Mouse (Mus musculus): ENCODE data around the gene Tm6sf1. TPM values are rescaled to one million over a fixed set of nuclear protein-coding genes. Genes with fewer than 3 reads are reported as not detected.

Gene Tm6sf1
- polyA plus RNA-seq, 1 experiment from 2014 or later = 14.3 TPM

- no peak overlapping the region for H3K27ac ChIP-seq (ENCODE audit: low read length)
- ATAC-seq (ENCODE audit: low FRiP score, low TSS enrichment) = no peak
- no peak overlapping the region for H3K9ac ChIP-seq (replicated peaks; ENCODE audit: low read length)
- 42% methylated on average over 6 of the region's 6 CpGs for WGBS
- no peaks in the 10 kb centered on the region for H3K36me3 ChIP-seq (ENCODE audit: insufficient read depth, low read length)
- no peaks in the 10 kb centered on the region for H3K4me1 ChIP-seq (ENCODE audit: insufficient read depth, low read length)
- no peaks in the 10 kb centered on the region for H3K9me3 ChIP-seq (ENCODE audit: low read length)
- H3K4me3 ChIP-seq (ENCODE audit: low read length) = no peak overlapping the region
- H3K27me3 ChIP-seq (ENCODE audit: insufficient read depth, low read length) = no peaks in the 10 kb centered on the region
- H3K4me2 ChIP-seq (replicated peaks; ENCODE audit: low read depth, low read length) = no peak overlapping the region
These were observed 19.1 kb upstream of the Tm6sf1 start for GRCm38 (mm10) chr7:81839746-81840145.

GRCm38 (mm10) chr7:81840661-81841181 lies 18.1 kb upstream of the Tm6sf1 start:
- Histone ChIP-seq H3K27ac (ENCODE audit: low read length) (no peak overlapping the region), H3K9ac (replicated peaks; ENCODE audit: low read length) (no peak overlapping the region), H3K36me3 (ENCODE audit: insufficient read depth, low read length) (no peaks in the 10 kb centered on the region), H3K4me1 (ENCODE audit: insufficient read depth, low read length) (no peaks in the 10 kb centered on the region), H3K4me2 (replicated peaks; ENCODE audit: low read depth, low read length) (no peak overlapping the region), H3K9me3 (ENCODE audit: low read length) (no peaks in the 10 kb centered on the region), H3K4me3 (ENCODE audit: low read length) (no peak overlapping the region), H3K27me3 (ENCODE audit: insufficient read depth, low read length) (no peaks in the 10 kb centered on the region)
- WGBS = 62% methylated on average over 7 of the region's 7 CpGs
- ATAC-seq (ENCODE audit: low FRiP score, low TSS enrichment) = no peak

GRCm38 (mm10) chr7:81841439-81841838 lies 17.4 kb upstream of the Tm6sf1 start:
- Histone ChIP-seq H3K9me3 (ENCODE audit: low read length) (no peaks in the 10 kb centered on the region), H3K4me3 (ENCODE audit: low read length) (no peak overlapping the region), H3K9ac (replicated peaks; ENCODE audit: low read length) (no peak overlapping the region), H3K36me3 (ENCODE audit: insufficient read depth, low read length) (no peaks in the 10 kb centered on the region), H3K27ac (ENCODE audit: low read length) (no peak overlapping the region), H3K27me3 (ENCODE audit: insufficient read depth, low read length) (no peaks in the 10 kb centered on the region), H3K4me2 (replicated peaks; ENCODE audit: low read depth, low read length) (no peak overlapping the region), H3K4me1 (ENCODE audit: insufficient read depth, low read length) (no peaks in the 10 kb centered on the region)
- WGBS = 85% methylated on average over 6 of the region's 6 CpGs
- ATAC-seq (ENCODE audit: low FRiP score, low TSS enrichment) = no peak

- H3K9me3 ChIP-seq (ENCODE audit: low read length) = no peaks in the 10 kb centered on the region
- H3K27me3 ChIP-seq (ENCODE audit: insufficient read depth, low read length) = no peaks in the 10 kb centered on the region
- ATAC-seq (ENCODE audit: low FRiP score, low TSS enrichment) = no peak
- H3K27ac ChIP-seq (ENCODE audit: low read length) = no peak overlapping the region
- no peak overlapping the region for H3K9ac ChIP-seq (replicated peaks; ENCODE audit: low read length)
- no peaks in the 10 kb centered on the region for H3K4me1 ChIP-seq (ENCODE audit: insufficient read depth, low read length)
- no peak overlapping the region for H3K4me2 ChIP-seq (replicated peaks; ENCODE audit: low read depth, low read length)
- no peak overlapping the region for H3K4me3 ChIP-seq (ENCODE audit: low read length)
- H3K36me3 ChIP-seq (ENCODE audit: insufficient read depth, low read length) = no peaks in the 10 kb centered on the region
- 83% methylated on average over 7 of the region's 7 CpGs for WGBS
These were observed 16.7 kb upstream of the Tm6sf1 start for GRCm38 (mm10) chr7:81842141-81842540.

- H3K9ac ChIP-seq (replicated peaks; ENCODE audit: low read length) = no peak overlapping the region
- no peaks in the 10 kb centered on the region for H3K4me1 ChIP-seq (ENCODE audit: insufficient read depth, low read length)
- 62% methylated on average over 1 of the region's 1 CpGs for whole genome bisulfite sequencing
- H3K27me3 ChIP-seq (ENCODE audit: insufficient read depth, low read length) = no peaks in the 10 kb centered on the region
- H3K27ac ChIP-seq (ENCODE audit: low read length) = no peak overlapping the region
- no peaks in the 10 kb centered on the region for H3K9me3 ChIP-seq (ENCODE audit: low read length)
- H3K4me2 ChIP-seq (replicated peaks; ENCODE audit: low read depth, low read length) = no peak overlapping the region
- no peaks in the 10 kb centered on the region for H3K36me3 ChIP-seq (ENCODE audit: insufficient read depth, low read length)
- no peak overlapping the region for H3K4me3 ChIP-seq (ENCODE audit: low read length)
- no peak for ATAC-seq (ENCODE audit: low FRiP score, low TSS enrichment)
These were observed 15.8 kb upstream of the Tm6sf1 start for GRCm38 (mm10) chr7:81842998-81843397.

GRCm38 (mm10) chr7:81843903-81844302 lies 14.9 kb upstream of the Tm6sf1 start:
- no peak for ATAC-seq (ENCODE audit: low FRiP score, low TSS enrichment)
- Histone ChIP-seq H3K36me3 (ENCODE audit: insufficient read depth, low read length) (no peaks in the 10 kb centered on the region), H3K27ac (ENCODE audit: low read length) (no peak overlapping the region), H3K9ac (replicated peaks; ENCODE audit: low read length) (no peak overlapping the region), H3K9me3 (ENCODE audit: low read length) (no peaks in the 10 kb centered on the region), H3K4me3 (ENCODE audit: low read length) (no peak overlapping the region), H3K27me3 (ENCODE audit: insufficient read depth, low read length) (no peaks in the 10 kb centered on the region), H3K4me1 (ENCODE audit: insufficient read depth, low read length) (no peaks in the 10 kb centered on the region), H3K4me2 (replicated peaks; ENCODE audit: low read depth, low read length) (no peak overlapping the region)
- 84% methylated on average over 8 of the region's 8 CpGs for WGBS

GRCm38 (mm10) chr7:81844801-81845200 lies 14.0 kb upstream of the Tm6sf1 start:
- Histone ChIP-seq H3K4me2 (replicated peaks; ENCODE audit: low read depth, low read length) (no peak overlapping the region), H3K9ac (replicated peaks; ENCODE audit: low read length) (no peak overlapping the region)
- 43% methylated on average over 11 of the region's 11 CpGs for WGBS

GRCm38 (mm10) chr7:81845313-81845712 lies 13.5 kb upstream of the Tm6sf1 start:
- no peak for ATAC-seq (ENCODE audit: low FRiP score, low TSS enrichment)
- WGBS = 73% methylated on average over 3 of the region's 3 CpGs
- H3K9ac ChIP-seq (replicated peaks; ENCODE audit: low read length) = no peak overlapping the region

More at GRCm38 (mm10) chr7:81844801-81845200, 14.0 kb upstream of the Tm6sf1 start:
- Histone ChIP-seq H3K4me3 (ENCODE audit: low read length) (no peak overlapping the region), H3K9me3 (ENCODE audit: low read length) (no peaks in the 10 kb centered on the region), H3K36me3 (ENCODE audit: insufficient read depth, low read length) (no peaks in the 10 kb centered on the region), H3K27ac (ENCODE audit: low read length) (no peak overlapping the region), H3K27me3 (ENCODE audit: insufficient read depth, low read length) (no peaks in the 10 kb centered on the region), H3K4me1 (ENCODE audit: insufficient read depth, low read length) (no peaks in the 10 kb centered on the region)
- ATAC-seq (ENCODE audit: low FRiP score, low TSS enrichment) = no peak

GRCm38 (mm10) chr7:81846008-81846407 lies 12.8 kb upstream of the Tm6sf1 start:
- no peak overlapping the region for H3K4me2 ChIP-seq (replicated peaks; ENCODE audit: low read depth, low read length)
- no peaks in the 10 kb centered on the region for H3K9me3 ChIP-seq (ENCODE audit: low read length)
- WGBS = 70% methylated on average over 8 of the region's 8 CpGs
- H3K27ac ChIP-seq (ENCODE audit: low read length) = no peak overlapping the region
- peaks cover 9% of the 10 kb centered on the region for H3K4me1 ChIP-seq (ENCODE audit: insufficient read depth, low read length)
- H3K9ac ChIP-seq (replicated peaks; ENCODE audit: low read length) = no peak overlapping the region
- no peaks in the 10 kb centered on the region for H3K27me3 ChIP-seq (ENCODE audit: insufficient read depth, low read length)
- no peak for ATAC-seq (ENCODE audit: low FRiP score, low TSS enrichment)
- no peaks in the 10 kb centered on the region for H3K36me3 ChIP-seq (ENCODE audit: insufficient read depth, low read length)
- no peak overlapping the region for H3K4me3 ChIP-seq (ENCODE audit: low read length)

More at GRCm38 (mm10) chr7:81845313-81845712, 13.5 kb upstream of the Tm6sf1 start:
- H3K9me3 ChIP-seq (ENCODE audit: low read length) = no peaks in the 10 kb centered on the region
- no peaks in the 10 kb centered on the region for H3K27me3 ChIP-seq (ENCODE audit: insufficient read depth, low read length)
- no peak overlapping the region for H3K4me2 ChIP-seq (replicated peaks; ENCODE audit: low read depth, low read length)
- H3K4me3 ChIP-seq (ENCODE audit: low read length) = no peak overlapping the region
- H3K4me1 ChIP-seq (ENCODE audit: insufficient read depth, low read length) = 0 out of 2 replicates have a peak, but pooled peaks cover 3% of the 10 kb centered on the region
- no peak overlapping the region for H3K27ac ChIP-seq (ENCODE audit: low read length)
- no peaks in the 10 kb centered on the region for H3K36me3 ChIP-seq (ENCODE audit: insufficient read depth, low read length)

GRCm38 (mm10) chr7:81847010-81847409 lies 11.8 kb upstream of the Tm6sf1 start:
- H3K4me2 ChIP-seq (replicated peaks; ENCODE audit: low read depth, low read length) = no peak overlapping the region
- H3K9me3 ChIP-seq (ENCODE audit: low read length) = no peaks in the 10 kb centered on the region
- H3K27ac ChIP-seq (ENCODE audit: low read length) = no peak overlapping the region
- H3K9ac ChIP-seq (replicated peaks; ENCODE audit: low read length) = no peak overlapping the region
- no peaks in the 10 kb centered on the region for H3K36me3 ChIP-seq (ENCODE audit: insufficient read depth, low read length)
- peaks cover 14% of the 10 kb centered on the region for H3K4me1 ChIP-seq (ENCODE audit: insufficient read depth, low read length)
- WGBS = 44% methylated on average over 8 of the region's 8 CpGs
- H3K27me3 ChIP-seq (ENCODE audit: insufficient read depth, low read length) = no peaks in the 10 kb centered on the region
- no peak; the same call in 1 of the 2 replicates for ATAC-seq (ENCODE audit: low FRiP score, low TSS enrichment)
- no peak overlapping the region for H3K4me3 ChIP-seq (ENCODE audit: low read length)

Measured in kidney, embryonic 16.5 days (tissue).